9 mouse cellular contexts compared by ENCODE assay signal in genomic region chr13:33995197-33995596, GRCm38 (mm10). TPM values are rescaled to one million over a fixed set of nuclear protein-coding genes. Genes with fewer than 3 reads are reported as not detected.
DNase-seq lines count a peak whose midpoint lies in the region; ATAC-seq and TF ChIP-seq lines count a peak whose summit lies in the region.
"Had no signal": no experiment of that assay in that cellular context is flagged by ENCODE, and none has a peak within 500 bp of the region (broad histone marks: within the 10 kb centered on the region; RNA-seq: fewer than 3 reads in every experiment).

No protein-coding gene starts in this region.

- no peaks in the 10 kb centered on the region for H3K27me3 ChIP-seq in lung, postnatal 0 days (replicated peaks; ENCODE audit: insufficient read depth, low read length)
- H3K27me3 ChIP-seq: limb, embryonic 15.5 days had no signal

- H3K27ac ChIP-seq in ES-E14 (ENCODE audit: insufficient read depth, low read depth, low read length, poor library complexity, severe bottlenecking), result no peak overlapping the region
- H3K27ac ChIP-seq in bone marrow macrophage, adult 2 months (ENCODE audit: insufficient read depth, low read depth, low read length), result no peak overlapping the region
- H3K27ac ChIP-seq in lung, postnatal 0 days (ENCODE audit: low read length), result no peak overlapping the region
- H3K27ac ChIP-seq: limb, embryonic 15.5 days had no signal

- no peak overlapping the region for H3K4me3 ChIP-seq in ES-E14 (ENCODE audit: insufficient read depth in 1 of 2, low read depth in 1 of 2, low read length in 2 of 2, poor library complexity in 1 of 2, severe bottlenecking in 1 of 2)
- no peak overlapping the region for H3K4me3 ChIP-seq in bone marrow macrophage, adult 2 months (ENCODE audit: insufficient read depth, low read length)
- no peak overlapping the region for H3K4me3 ChIP-seq in lung, postnatal 0 days (ENCODE audit: low read depth, low read length)
- H3K4me3 ChIP-seq: limb, embryonic 15.5 days had no signal

- H3K36me3 ChIP-seq in ES-E14 (ENCODE audit: control insufficient read depth, insufficient read depth, low read length, poor library complexity, severe bottlenecking), result no peaks in the 10 kb centered on the region
- no peaks in the 10 kb centered on the region for H3K36me3 ChIP-seq in lung, postnatal 0 days (ENCODE audit: insufficient read depth, low read length)

- intact Hi-C loops in heart, postnatal 14 days (cut with DNase I), result no loop called here

- H3K9ac ChIP-seq in ES-E14 (ENCODE audit: insufficient read depth, low read depth, low read length, poor library complexity, severe bottlenecking), result no peak overlapping the region
- H3K9ac ChIP-seq in lung, postnatal 0 days (replicated peaks; ENCODE audit: low read depth), result no peak overlapping the region
- H3K9ac ChIP-seq: limb, embryonic 15.5 days had no signal

- no peak for TF ChIP-seq POLR2A in bone marrow macrophage, adult 2 months (IDR thresholded peaks at IDR 0.05; ENCODE audit: borderline replicate concordance, low read depth, low read length)

- peak; percentile 39 for TF ChIP-seq CTCF in bone marrow macrophage, adult 2 months (IDR thresholded peaks at IDR 0.05; ENCODE audit: low read depth, low read length)
- peak; percentile 94 for TF ChIP-seq CTCF in lung, postnatal 0 days (IDR thresholded peaks at IDR 0.05)

- DNase-seq in ES-E14 (ENCODE audit: low read depth, low spot score), result peak; percentile 82
- peak; percentile 78 to 81 for DNase-seq in heart, postnatal 14 days
- DNase-seq in layer of hippocampus, adult 18-20 months (ENCODE audit: low spot score in 2 of 2), result peak; percentile 21 to 75
- peak; percentile 87 for DNase-seq in lung, postnatal 0 days (ENCODE audit: low spot score)
- DNase-seq in right cerebral cortex, adult 18-20 months, result peak; percentile 63
- peak; percentile 72 for DNase-seq in urinary bladder, postnatal 25 days (ENCODE audit: low spot score)

- in situ Hi-C loops in ES-E14 (cut with MboI; ENCODE audit: low sequenced_read_pairs in 2 of 2, unreplicated experiment in 2 of 2), result no loop called here

- TF ChIP-seq EP300 in lung, postnatal 0 days (IDR thresholded peaks at IDR 0.05), result no peak

- WGBS in lung, postnatal 0 days, result 16% methylated on average over 1 of the region's 1 CpGs

- ATAC-seq in erythroblast, adult 5-6 weeks (replicated peaks; ENCODE audit: low FRiP score, poor library complexity, severe bottlenecking), result peak; percentile 77; the same call in 1 of the 2 replicates
- ATAC-seq in lung, postnatal 0 days, result peak; percentile 55

- H3K4me1 ChIP-seq in ES-E14 (ENCODE audit: control insufficient read depth in 2 of 2, insufficient read depth in 2 of 2, low read length in 2 of 2, poor library complexity in 1 of 2), result 0 out of 4 replicates have a peak, but pooled peaks cover 0 to 1% of the 10 kb centered on the region in 2 experiments
- peaks cover 10% of the 10 kb centered on the region for H3K4me1 ChIP-seq in bone marrow macrophage, adult 2 months (ENCODE audit: control insufficient read depth, insufficient read depth, low read length)
- H3K4me1 ChIP-seq in lung, postnatal 0 days (ENCODE audit: insufficient read depth, low read depth, low read length), result no peaks in the 10 kb centered on the region
- H3K4me1 ChIP-seq: limb, embryonic 15.5 days had no signal

- H3K4me2 ChIP-seq in lung, postnatal 0 days (replicated peaks; ENCODE audit: low read depth, low read length), result no peak overlapping the region
- H3K4me2 ChIP-seq: limb, embryonic 15.5 days had no signal

- no peaks in the 10 kb centered on the region for H3K9me3 ChIP-seq in ES-E14 (ENCODE audit: control insufficient read depth, insufficient read depth, low read depth, low read length)
- H3K9me3 ChIP-seq in lung, postnatal 0 days (ENCODE audit: low read length), result no peaks in the 10 kb centered on the region
- H3K9me3 ChIP-seq: limb, embryonic 15.5 days had no signal

TF ChIP-seq in ES-E14, 5 proteins besides CTCF, POLR2A, EP300 and RAD21:
- TF ChIP-seq ZNF384 (IDR thresholded peaks at IDR 0.05; ENCODE audit: low read depth, low read length) (no peak), ZC3H11A (IDR thresholded peaks at IDR 0.05; ENCODE audit: borderline replicate concordance, low read depth, low read length) (peak; percentile 78)

RNA-seq across cellular contexts. Expression of gene Ripk1, which starts 7.0 kb away (rescaled TPM):
- 7.7 and 10.0 TPM in 2 replicates for total RNA-seq in ES-E14 (2012; rRNA removed)
- polyA plus RNA-seq in bone marrow macrophage, adult 2 months (2012; ENCODE audit: insufficient read depth, insufficient read length, missing spikeins), result 53.5 and 63.4 TPM in 2 replicates
- 5.6 and 16.7 TPM in 2 replicates for total RNA-seq in erythroblast, adult 5-6 weeks (2015; ENCODE audit: low replicate concordance)
- total RNA-seq in erythroblast, adult 5-6 weeks (2017; ENCODE audit: low replicate concordance), result 7.0 and 14.8 TPM in 2 replicates
- 10 to 100 TPM; 10.8 to 11.9 TPM for total RNA-seq in heart, postnatal 14 days (2021)
- 1 to 10 TPM; 6.2 to 6.6 TPM for total RNA-seq in layer of hippocampus, adult 18-20 months (2021)
- 17.7 and 21.2 TPM in 2 replicates for polyA plus RNA-seq in lung, postnatal 0 days (2015; fragmentation: Nextera tagmentation; extraction: Ambion mirVana)

RNA-seq across cellular contexts. Expression of gene Serpinb6a, which starts 7.4 kb away (rescaled TPM):
- total RNA-seq in ES-E14 (2012; rRNA removed), result 41.7 and 57.2 TPM in 2 replicates
- 737 and 743 TPM in 2 replicates for polyA plus RNA-seq in bone marrow macrophage, adult 2 months (2012; ENCODE audit: insufficient read depth, insufficient read length, missing spikeins)
- total RNA-seq in erythroblast, adult 5-6 weeks (2015; ENCODE audit: low replicate concordance), result 12.9 and 23.2 TPM in 2 replicates
- 19.1 and 20.9 TPM in 2 replicates for total RNA-seq in erythroblast, adult 5-6 weeks (2017; ENCODE audit: low replicate concordance)
- 100 to 1,000 TPM in 1 of 2 experiments, 10 to 100 TPM in 1; 97.9 to 100 TPM for total RNA-seq in heart, postnatal 14 days (2021)
- total RNA-seq in layer of hippocampus, adult 18-20 months (2021), result 10 to 100 TPM; 40.4 to 51.1 TPM
- 94.5 and 94.8 TPM in 2 replicates for polyA plus RNA-seq in lung, postnatal 0 days (2015; fragmentation: Nextera tagmentation; extraction: Ambion mirVana)

RNA-seq across cellular contexts. Expression of gene Nqo2, which starts 30.7 kb away (rescaled TPM):
- 12.2 and 15.0 TPM in 2 replicates for total RNA-seq in ES-E14 (2012; rRNA removed)
- polyA plus RNA-seq in bone marrow macrophage, adult 2 months (2012; ENCODE audit: insufficient read depth, insufficient read length, missing spikeins), result 39.9 and 41.2 TPM in 2 replicates
- 14.4 and 16.3 TPM in 2 replicates for total RNA-seq in erythroblast, adult 5-6 weeks (2015; ENCODE audit: low replicate concordance)
- total RNA-seq in erythroblast, adult 5-6 weeks (2017; ENCODE audit: low replicate concordance), result 8.2 and 8.6 TPM in 2 replicates
- total RNA-seq in heart, postnatal 14 days (2021), result 10 to 100 TPM; 27.4 to 27.7 TPM
- 1 to 10 TPM; 6.9 to 8.6 TPM for total RNA-seq in layer of hippocampus, adult 18-20 months (2021)
- 18.4 and 21.0 TPM in 2 replicates for polyA plus RNA-seq in lung, postnatal 0 days (2015; fragmentation: Nextera tagmentation; extraction: Ambion mirVana)

RNA-seq across cellular contexts. Expression of gene Bphl, which starts 42.2 kb away (rescaled TPM):
- total RNA-seq in ES-E14 (2012; rRNA removed), result 9.6 and 10.5 TPM in 2 replicates
- polyA plus RNA-seq in bone marrow macrophage, adult 2 months (2012; ENCODE audit: insufficient read depth, insufficient read length, missing spikeins), result 44.5 and 48.4 TPM in 2 replicates
- total RNA-seq in erythroblast, adult 5-6 weeks (2015; ENCODE audit: low replicate concordance), result 4.8 and 9.4 TPM in 2 replicates
- total RNA-seq in erythroblast, adult 5-6 weeks (2017; ENCODE audit: low replicate concordance), result 0.94 and 7.2 TPM in 2 replicates
- 10 to 100 TPM; 34.0 to 34.7 TPM for total RNA-seq in heart, postnatal 14 days (2021)
- total RNA-seq in layer of hippocampus, adult 18-20 months (2021), result 10 to 100 TPM; 52.0 to 56.0 TPM
- 55.3 and 70.4 TPM in 2 replicates for polyA plus RNA-seq in lung, postnatal 0 days (2015; fragmentation: Nextera tagmentation; extraction: Ambion mirVana)
